Mouse (Mus musculus) liver, embryonic 16.5 days (tissue): ENCODE results near the gene Gm21663. TPM values are rescaled to one million over a fixed set of nuclear protein-coding genes. Genes with fewer than 3 reads are reported as not detected.
"Not testable (repeated sequence)": the region's sequence is repeated elsewhere in the genome, so short reads cannot be mapped to it uniquely, and the experiment has no call there.

Experiments
- ATAC-seq: fragments of 200-750 bp; cut with Nextera tagmentation; 2 replicates; pipeline ENCODE4 v1.8.0; 2017; ENCODE audit warnings: low read depth, mild to moderate bottlenecking, moderate number of reproducible peaks, moderate library complexity
- H3K27ac ChIP-seq: fragments of 300-500 bp; sonication (generic); 2 replicates; pipeline ENCODE4 v1.5.1; 2014; ENCODE audit warnings: mild to moderate bottlenecking, low read length
- H3K27me3 ChIP-seq: fragments of 300-500 bp; sonication (generic); 2 replicates; pipeline ENCODE4 v1.6.1; 2014; ENCODE audit warnings: low read depth, low read length, mixed read lengths; ENCODE audit not compliant: control insufficient read depth, insufficient read depth
- H3K36me3 ChIP-seq: fragments of 300-500 bp; sonication (generic); 2 replicates; pipeline ENCODE4 v1.6.1; 2014; ENCODE audit warnings: mild to moderate bottlenecking; ENCODE audit not compliant: control insufficient read depth, insufficient read depth
- H3K4me1 ChIP-seq: fragments of 300-500 bp; sonication (generic); 2 replicates; pipeline ENCODE4 v1.6.1; 2014; ENCODE audit warnings: low read depth, low read length, mixed read lengths; ENCODE audit not compliant: control insufficient read depth
- H3K4me2 ChIP-seq: fragments of 300-500 bp; sonication (generic); 2 replicates; pipeline ENCODE4 v1.6.1; 2014; ENCODE audit warnings: low read depth, low read length, mixed read lengths
- H3K4me3 ChIP-seq: fragments of 300-500 bp; sonication (generic); 2 replicates; pipeline ENCODE4 v1.5.1; 2014; ENCODE audit warnings: low read depth, mild to moderate bottlenecking, low read length
- H3K9ac ChIP-seq: fragments of 300-500 bp; sonication (generic); 2 replicates; pipeline ENCODE4 v1.6.1; 2014; ENCODE audit warnings: low read depth, low read length
- H3K9me3 ChIP-seq: fragments of 300-500 bp; sonication (generic); replicated peaks from 2 replicates; pipeline ENCODE4 v1.6.1; 2016; ENCODE audit warnings: low read length; ENCODE audit not compliant: control insufficient read depth
- WGBS: fragments of 180-500 bp; shearing (Covaris S2); extraction: QIAGEN DNeasy Blood & Tissue Kit; methylation state at CpG from one replicate; pipeline ENCODE4 v1.1.7; 2014; ENCODE audit not compliant: insufficient replicate concordance; 5-methylcytosine and 5-hydroxymethylcytosine counted together
- polyA plus RNA-seq: library from polyadenylated mRNA; unstranded; fragments of >200 nt; fragmentation: Nextera tagmentation; extraction: Ambion mirVana; gene quantifications from 2 replicates; pipeline ENCODE4 v1.2.1, GENCODE M21; 2015

Gm21663 gene
- not detected in 2 replicates for polyA plus RNA-seq

- H3K9ac ChIP-seq, H3K27ac ChIP-seq, ATAC-seq, H3K9me3 ChIP-seq, H3K4me3 ChIP-seq, H3K4me1 ChIP-seq, H3K27me3 ChIP-seq, H3K36me3 ChIP-seq, H3K4me2 ChIP-seq: not testable (repeated sequence)
- 40% methylated on average over 2 of the region's 2 CpGs for WGBS
These were observed at the start of gene Gm21663 for GRCm38 (mm10) chr5:25942281-25942680. Gene Gm21663 (minus strand): TSS chr5:25942381.

DNA sequence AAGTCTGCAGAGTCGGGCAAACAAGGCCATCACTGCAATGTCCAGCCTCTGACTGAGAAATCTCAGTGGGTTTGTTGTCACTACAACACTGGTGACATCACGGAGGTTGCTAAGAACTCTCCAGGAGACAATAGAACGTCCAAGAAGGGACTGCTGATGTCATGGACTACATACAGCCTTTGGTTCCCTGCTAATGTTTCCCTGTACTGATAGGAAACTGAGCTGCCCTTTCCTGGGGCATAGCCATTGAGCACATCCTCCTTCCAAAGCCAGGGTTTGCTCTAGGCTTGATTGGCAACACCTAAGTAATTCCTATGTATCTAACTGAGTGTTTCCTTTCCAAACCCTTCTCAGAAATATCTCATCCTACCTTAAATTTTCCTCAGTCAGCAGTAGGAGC lies 46.4 kb upstream of the Gm21663 start, which contains the start of gene Gm21698:
TSS of gene Gm21698 (minus strand) at position 101 of the 400 bp plus-strand sequence.
- not testable (repeated sequence) for H3K27me3 ChIP-seq, H3K4me3 ChIP-seq
- WGBS: no CpG with 5 or more reads among the region's 3 CpGs

GRCm38 (mm10) chr5:25972563-25972962 lies 30.4 kb upstream of the Gm21663 start, which contains the start of gene Gm21680:
Gene Gm21680 (minus strand): TSS chr5:25972663.
- not testable (repeated sequence) for H3K27me3 ChIP-seq, H3K4me2 ChIP-seq, H3K36me3 ChIP-seq, H3K27ac ChIP-seq, H3K4me1 ChIP-seq, H3K9ac ChIP-seq, H3K9me3 ChIP-seq, ATAC-seq, H3K4me3 ChIP-seq
- no CpG with 5 or more reads among the region's 2 CpGs for WGBS

More for the DNA sequence above, 46.4 kb upstream of the Gm21663 start, which contains the start of gene Gm21698:
- H3K36me3 ChIP-seq, H3K4me2 ChIP-seq, H3K27ac ChIP-seq, H3K4me1 ChIP-seq, ATAC-seq, H3K9me3 ChIP-seq, H3K9ac ChIP-seq: not testable (repeated sequence)

- not testable (repeated sequence) for H3K4me1 ChIP-seq, H3K36me3 ChIP-seq, ATAC-seq, H3K4me2 ChIP-seq, H3K27me3 ChIP-seq, H3K9ac ChIP-seq, H3K4me3 ChIP-seq, H3K27ac ChIP-seq, H3K9me3 ChIP-seq
- WGBS: 40% methylated on average over 16 of the region's 17 CpGs
These were observed 14.9 kb upstream of the Gm21663 start for GRCm38 (mm10) chr5:25957050-25957449.

DNA sequence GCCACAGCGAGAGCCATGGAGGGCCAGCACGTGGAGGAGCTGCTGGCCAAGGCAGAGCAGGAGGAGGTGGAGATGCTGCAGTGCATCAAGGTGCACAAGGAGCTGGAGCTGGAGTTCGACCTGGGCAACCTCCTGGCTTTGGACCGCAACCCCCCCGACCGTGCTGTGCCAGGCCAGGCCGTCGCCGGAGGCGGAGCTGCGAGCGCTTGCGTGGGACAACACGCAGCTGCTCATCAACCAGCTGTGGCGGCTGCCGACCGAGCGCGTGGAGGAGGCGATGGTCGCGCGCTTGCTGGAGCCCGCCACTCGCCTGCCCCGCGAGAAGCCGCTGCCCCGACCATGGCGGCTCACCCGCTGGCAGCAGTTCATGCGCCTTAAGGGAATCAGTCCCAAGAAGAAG lies 14.4 kb upstream of the Gm21663 start:
- ATAC-seq, H3K9ac ChIP-seq, H3K4me3 ChIP-seq, H3K36me3 ChIP-seq, H3K9me3 ChIP-seq, H3K4me1 ChIP-seq, H3K27me3 ChIP-seq, H3K4me2 ChIP-seq, H3K27ac ChIP-seq: not testable (repeated sequence)
- 40% methylated on average over 23 of the region's 32 CpGs for WGBS

GRCm38 (mm10) chr5:25954317-25954716 lies 12.1 kb upstream of the Gm21663 start, which contains the start of gene Gm21671:
Gene Gm21671 (minus strand): TSS chr5:25954417.
- not testable (repeated sequence) for H3K27ac ChIP-seq, H3K4me1 ChIP-seq, ATAC-seq, H3K4me3 ChIP-seq, H3K36me3 ChIP-seq, H3K9ac ChIP-seq, H3K4me2 ChIP-seq, H3K27me3 ChIP-seq, H3K9me3 ChIP-seq
- 30% methylated on average over 2 of the region's 2 CpGs for WGBS

DNA sequence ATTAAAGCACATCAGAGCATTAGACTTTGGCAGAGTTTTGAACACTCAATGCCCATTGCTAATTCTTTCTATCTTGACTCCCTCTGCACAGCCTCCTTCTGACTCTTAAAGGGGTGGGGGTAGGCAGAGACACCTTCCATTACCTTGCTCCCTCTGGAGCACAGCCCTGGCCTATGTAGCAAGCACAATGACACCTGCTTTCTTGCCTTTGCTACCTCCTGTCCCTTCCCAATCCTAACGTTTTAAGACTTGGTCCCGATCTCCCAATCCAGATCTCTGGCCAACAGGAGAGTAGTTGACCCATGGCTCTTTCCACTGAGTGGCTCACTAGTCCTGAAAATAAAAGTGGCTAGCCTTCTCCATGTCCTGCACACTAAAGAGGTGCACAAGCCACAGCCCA lies 3.2 kb upstream of the Gm21663 start:
- not testable (repeated sequence) for H3K9me3 ChIP-seq, H3K36me3 ChIP-seq, H3K9ac ChIP-seq, H3K27me3 ChIP-seq, H3K4me2 ChIP-seq, H3K27ac ChIP-seq, H3K4me1 ChIP-seq, H3K4me3 ChIP-seq, ATAC-seq
- 48% methylated on average over 2 of the region's 2 CpGs for WGBS

DNA sequence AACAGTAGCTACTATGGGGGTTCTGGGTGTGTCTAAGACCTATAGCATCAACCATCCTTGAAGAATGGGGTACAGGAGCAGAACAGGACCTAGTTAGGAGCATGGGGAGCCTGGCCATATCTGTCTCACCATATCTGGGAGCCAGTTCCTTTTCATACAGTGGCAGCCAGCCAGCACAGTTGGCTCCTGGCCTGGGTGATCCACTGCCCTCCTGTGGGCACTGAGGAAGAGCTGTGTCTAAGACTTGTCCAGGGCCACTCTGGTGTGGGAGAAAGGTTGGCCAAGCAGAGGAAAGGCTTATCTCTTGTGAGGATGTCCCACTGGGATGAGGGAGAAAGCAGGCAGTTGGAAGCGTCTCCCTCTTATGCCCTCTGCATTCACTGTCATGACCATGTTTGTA lies 50.9 kb downstream of the Gm21663 start:
- Histone ChIP-seq H3K27me3 (no peaks in the 10 kb centered on the region), H3K4me3 (no peak overlapping the region), H3K9ac (no peak overlapping the region), H3K4me2 (no peak overlapping the region), H3K4me1 (no peaks in the 10 kb centered on the region), H3K27ac (no peak overlapping the region), H3K9me3 (no peaks in the 10 kb centered on the region), H3K36me3 (no peaks in the 10 kb centered on the region)
- ATAC-seq: no peak
- 56% methylated on average over 1 of the region's 1 CpGs for WGBS

DNA sequence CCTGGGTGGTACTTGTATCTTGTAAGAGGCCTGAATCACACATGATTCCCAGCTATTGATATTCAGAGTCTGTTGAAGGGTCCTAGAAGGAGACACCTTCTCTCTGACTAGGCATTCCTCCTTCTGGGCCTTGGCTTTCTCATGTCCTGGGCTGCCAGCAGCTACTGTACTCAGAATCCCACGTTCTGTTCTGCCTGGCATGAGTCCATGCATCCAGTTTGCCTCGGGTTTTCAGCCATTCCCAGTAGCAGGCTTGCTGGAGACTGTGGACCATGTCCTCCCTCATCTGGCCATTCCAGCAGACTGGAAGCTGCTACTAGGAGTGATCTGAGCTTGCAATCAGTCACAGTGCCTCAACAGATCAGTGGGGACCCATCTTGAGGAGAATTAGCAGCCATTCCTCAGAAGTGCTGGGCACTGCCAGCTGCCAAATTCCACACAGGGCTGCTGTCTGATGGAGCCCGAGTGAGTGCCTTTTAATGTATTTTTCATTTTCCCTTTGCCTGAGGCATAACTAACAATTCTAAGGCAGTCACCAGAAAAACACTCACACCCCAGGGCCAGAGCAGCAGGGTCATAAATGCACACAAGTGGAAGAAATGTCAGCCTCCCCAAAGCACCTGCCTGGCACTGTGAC lies 52.3 kb downstream of the Gm21663 start:
- Histone ChIP-seq H3K36me3 (no peaks in the 10 kb centered on the region), H3K27ac (no peak overlapping the region), H3K27me3 (no peaks in the 10 kb centered on the region), H3K4me1 (no peaks in the 10 kb centered on the region), H3K4me3 (no peak overlapping the region), H3K9ac (no peak overlapping the region), H3K4me2 (no peak overlapping the region), H3K9me3 (no peaks in the 10 kb centered on the region)
- ATAC-seq: no peak
- WGBS: 25% methylated on average over 3 of the region's 3 CpGs
